Mouse (Mus musculus) bone marrow, adult 2 months (tissue): ENCODE measurements around the gene Sox4. TPM values are rescaled to one million over a fixed set of nuclear protein-coding genes. Genes with fewer than 3 reads are reported as not detected.

ENCODE experiments used
- H3K27ac ChIP-seq: fragments of 200-500 bp; 2 replicates; pipeline ENCODE4 v1.5.1; 2012; ENCODE audit warnings: low read depth, mild to moderate bottlenecking, control low read depth, inconsistent platforms, low read length; ENCODE audit not compliant: control insufficient read depth, poor library complexity, insufficient read depth
- H3K4me1 ChIP-seq: fragments of 200-500 bp; 2 replicates; pipeline ENCODE4 v1.6.1; 2011; ENCODE audit warnings: low read length; ENCODE audit not compliant: control insufficient read depth, insufficient read depth
- H3K4me3 ChIP-seq: fragments of 200-500 bp; replicated peaks from 2 replicates; pipeline ENCODE3; 2011; ENCODE audit warnings: mild to moderate bottlenecking, low read depth, low read length, control low read depth; ENCODE audit not compliant: control insufficient read depth
- CTCF ChIP-seq: fragments of 200-500 bp; IDR thresholded peaks from 2 replicates; pipeline ENCODE4 v1.5.1; 2011; ENCODE audit warnings: low read length, control low read depth; ENCODE audit not compliant: control insufficient read depth, insufficient read depth
- POLR2A ChIP-seq: fragments of 200-500 bp; IDR thresholded peaks from 2 replicates; pipeline ENCODE4 v1.6.1; 2011; ENCODE audit warnings: low read depth, mild to moderate bottlenecking, control low read depth, low read length, borderline replicate concordance; ENCODE audit not compliant: control insufficient read depth
- WGBS: fragments of 180-500 bp; shearing (Covaris S2); methylation state at CpG from one replicate; pipeline ENCODE4 v1.1.7; 2018; 5-methylcytosine and 5-hydroxymethylcytosine counted together
- polyA plus RNA-seq: library from polyadenylated mRNA; stranded (reverse); fragments of >200 nt; gene quantifications from 2 replicates; pipeline ENCODE4 v1.2.4, GENCODE M21; 2011; ENCODE audit warnings: low replicate concordance; ENCODE audit not compliant: missing spikeins, insufficient read depth, insufficient read length

The Sox4 gene
- polyA plus RNA-seq, 1 experiment, result 13.8 TPM

- H3K27ac ChIP-seq, result no peak overlapping the region
- no peak overlapping the region for H3K4me3 ChIP-seq
- TF ChIP-seq CTCF, result no peak
- no peak for TF ChIP-seq POLR2A
- under 1% methylated on average over 9 of the region's 9 CpGs for WGBS
- H3K4me1 ChIP-seq, result no peaks in the 10 kb centered on the region; the same call in 1 of the 2 replicates
These were observed 3.3 kb downstream of the Sox4 start for GRCm38 (mm10) chr13:28950266-28950622.

GRCm38 (mm10) chr13:28949279-28949915, 4.1 kb downstream of the Sox4 start:
- 2% methylated on average over 11 of the region's 11 CpGs for WGBS
- no peak overlapping the region for H3K27ac ChIP-seq
- no peak overlapping the region for H3K4me3 ChIP-seq
- H3K4me1 ChIP-seq, result peaks cover 2% of the 10 kb centered on the region
- TF ChIP-seq CTCF, result no peak
- TF ChIP-seq POLR2A, result no peak

- WGBS, result 4% methylated on average over 10 of the region's 10 CpGs
- no peak overlapping the region for H3K4me3 ChIP-seq
- TF ChIP-seq CTCF (no peak), POLR2A (no peak)
- no peak overlapping the region for H3K27ac ChIP-seq
- peaks cover 2% of the 10 kb centered on the region for H3K4me1 ChIP-seq
These were observed 5.0 kb downstream of the Sox4 start for GRCm38 (mm10) chr13:28948541-28948940.

GRCm38 (mm10) chr13:28947740-28948441, 5.6 kb downstream of the Sox4 start:
- 71% methylated on average over 7 of the region's 7 CpGs for WGBS
- Histone ChIP-seq H3K4me1 (peaks cover 2% of the 10 kb centered on the region), H3K4me3 (no peak overlapping the region), H3K27ac (no peak overlapping the region)
- TF ChIP-seq CTCF (no peak), POLR2A (no peak)

- TF ChIP-seq CTCF, result no peak
- no peak for TF ChIP-seq POLR2A
- H3K4me3 ChIP-seq, result no peak overlapping the region
- WGBS, result 29% methylated on average over 8 of the region's 8 CpGs
- H3K27ac ChIP-seq, result no peak overlapping the region
- peaks cover 2% of the 10 kb centered on the region for H3K4me1 ChIP-seq
These were observed 6.9 kb downstream of the Sox4 start for GRCm38 (mm10) chr13:28946565-28947135.

- H3K27ac ChIP-seq, result no peak overlapping the region
- 51% methylated on average over 5 of the region's 5 CpGs for WGBS
- no peak for TF ChIP-seq CTCF
- TF ChIP-seq POLR2A, result no peak
- H3K4me1 ChIP-seq, result peaks cover 2% of the 10 kb centered on the region
- H3K4me3 ChIP-seq, result no peak overlapping the region
These were observed 7.8 kb downstream of the Sox4 start for GRCm38 (mm10) chr13:28945681-28946080.

GRCm38 (mm10) chr13:28942926-28943325, 10.6 kb downstream of the Sox4 start:
- H3K27ac ChIP-seq, result no peak overlapping the region; the same call in 1 of the 2 replicates
- H3K4me1 ChIP-seq, result peaks cover 2% of the 10 kb centered on the region
- whole genome bisulfite sequencing, result 4% methylated on average over 4 of the region's 4 CpGs
- H3K4me3 ChIP-seq, result no peak overlapping the region
- no peak for TF ChIP-seq POLR2A
- no peak for TF ChIP-seq CTCF

GRCm38 (mm10) chr13:28941983-28942630, 11.4 kb downstream of the Sox4 start:
- H3K4me3 ChIP-seq, result no peak overlapping the region
- H3K4me1 ChIP-seq, result peaks cover 2% of the 10 kb centered on the region
- TF ChIP-seq POLR2A (no peak), CTCF (no peak)
- WGBS, result 26% methylated on average over 4 of the region's 4 CpGs
- H3K27ac ChIP-seq, result no peak overlapping the region
